Mouse (Mus musculus) heart, embryonic 16.5 days (tissue): ENCODE data around the gene Ubxn6. TPM values are rescaled to one million over a fixed set of nuclear protein-coding genes. Genes with fewer than 3 reads are reported as not detected.

Source experiments
- ATAC-seq: fragments of 200-750 bp; cut with Nextera tagmentation; replicated peaks from 2 replicates; pipeline ENCODE4 v1.8.0; 2017; ENCODE audit warnings: moderate number of reproducible peaks; ENCODE audit not compliant: insufficient read depth, low FRiP score; ENCODE audit errors: extremely low read depth
- H3K27ac ChIP-seq: fragments of 300-500 bp; sonication (generic); 2 replicates; pipeline ENCODE4 v1.5.1; 2014; ENCODE audit warnings: mild to moderate bottlenecking, low read length, control low read depth, moderate library complexity
- H3K27me3 ChIP-seq: fragments of 300-500 bp; sonication (generic); 2 replicates; pipeline ENCODE4 v1.6.1; 2014; ENCODE audit warnings: low read length, mixed read lengths; ENCODE audit not compliant: control insufficient read depth, insufficient read depth
- H3K36me3 ChIP-seq: fragments of 300-500 bp; sonication (generic); 2 replicates; pipeline ENCODE4 v1.6.1; 2014; ENCODE audit not compliant: control insufficient read depth, insufficient read depth
- H3K4me1 ChIP-seq: fragments of 300-500 bp; sonication (generic); 2 replicates; pipeline ENCODE4 v1.6.1; 2014; ENCODE audit warnings: low read length, mixed read lengths; ENCODE audit not compliant: control insufficient read depth, insufficient read depth
- H3K4me2 ChIP-seq: fragments of 300-500 bp; sonication (generic); 2 replicates; pipeline ENCODE4 v1.6.1; 2014; ENCODE audit warnings: low read depth, mild to moderate bottlenecking, control low read depth, low read length
- H3K4me3 ChIP-seq: fragments of 300-500 bp; sonication (generic); 2 replicates; pipeline ENCODE4 v1.5.1; 2014; ENCODE audit warnings: mild to moderate bottlenecking, control low read depth, low read length
- H3K9ac ChIP-seq: fragments of 300-500 bp; sonication (generic); 2 replicates; pipeline ENCODE4 v1.6.1; 2014; ENCODE audit warnings: low read length, control low read depth
- H3K9me3 ChIP-seq: fragments of 300-500 bp; sonication (generic); replicated peaks from 2 replicates; pipeline ENCODE4 v1.6.1; 2016; ENCODE audit warnings: low read length; ENCODE audit not compliant: control insufficient read depth
- WGBS: fragments of 180-500 bp; shearing (Covaris S2); extraction: QIAGEN DNeasy Blood & Tissue Kit; methylation state at CpG from one replicate; pipeline ENCODE4 v1.1.7; 2014; 5-methylcytosine and 5-hydroxymethylcytosine counted together
- polyA plus RNA-seq: library from polyadenylated mRNA; unstranded; fragments of >200 nt; fragmentation: Nextera tagmentation; extraction: Ambion mirVana; gene quantifications from 2 replicates; pipeline ENCODE4 v1.2.1, GENCODE M21; 2015

Gene Ubxn6
- 44.9 and 46.2 TPM in 2 replicates for polyA plus RNA-seq

GRCm38 (mm10) chr17:56074827-56075208 lies at the start of gene Ubxn6:
Gene Ubxn6, minus strand, starts transcription at chr17:56075028.
- H3K4me1 ChIP-seq: peaks cover 13% of the 10 kb centered on the region
- no peaks in the 10 kb centered on the region for H3K9me3 ChIP-seq
- peak within 1 kb of the TSS; percentile 91 for H3K4me3 ChIP-seq
- peak within 1 kb of the TSS; percentile 79 for H3K4me2 ChIP-seq
- H3K9ac ChIP-seq: peak within 1 kb of the TSS; percentile 93
- H3K27ac ChIP-seq: peak within 1 kb of the TSS; percentile 98
- under 1% methylated on average over 35 of the region's 35 CpGs for WGBS
- peak; percentile 38 for ATAC-seq
- H3K36me3 ChIP-seq: peaks cover 30% of the 10 kb centered on the region
- H3K27me3 ChIP-seq: no peaks in the 10 kb centered on the region

GRCm38 (mm10) chr17:56123681-56124340 lies 49.0 kb upstream of the Ubxn6 start:
- peak overlapping the region; percentile 57 for H3K4me3 ChIP-seq
- peaks cover 40% of the 10 kb centered on the region for H3K27me3 ChIP-seq
- H3K4me2 ChIP-seq: peak overlapping the region; percentile 86
- H3K27ac ChIP-seq: no peak overlapping the region
- peaks cover 12% of the 10 kb centered on the region for H3K4me1 ChIP-seq
- WGBS: 37% methylated on average over 59 of the region's 59 CpGs
- H3K9ac ChIP-seq: peak overlapping the region; percentile 75
- peaks cover 4% of the 10 kb centered on the region; the same call in 1 of the 2 replicates for H3K36me3 ChIP-seq
- peaks cover 12% of the 10 kb centered on the region for H3K9me3 ChIP-seq
- ATAC-seq: no peak

GRCm38 (mm10) chr17:56123161-56123560 lies 48.3 kb upstream of the Ubxn6 start:
- Histone ChIP-seq H3K36me3 (peaks cover 4% of the 10 kb centered on the region; the same call in 1 of the 2 replicates), H3K9ac (no peak overlapping the region), H3K27me3 (peaks cover 42% of the 10 kb centered on the region), H3K27ac (no peak overlapping the region), H3K4me3 (no peak overlapping the region), H3K4me2 (no peak overlapping the region), H3K9me3 (peaks cover 12% of the 10 kb centered on the region), H3K4me1 (peaks cover 12% of the 10 kb centered on the region)
- 85% methylated on average over 12 of the region's 12 CpGs for WGBS
- no peak for ATAC-seq

- WGBS: 64% methylated on average over 2 of the region's 2 CpGs
- H3K4me2 ChIP-seq: no peak within 1 kb of the TSS; the same call in 1 of the 2 replicates
Observed at GRCm38 (mm10) chr17:56121826-56122225, 47.0 kb upstream of the Ubxn6 start, which contains the start of gene Lrg1. Gene Lrg1, minus strand, starts transcription at chr17:56122001.

GRCm38 (mm10) chr17:56119981-56120880 lies 45.4 kb upstream of the Ubxn6 start:
- H3K9ac ChIP-seq: peak overlapping the region; percentile 63
- 4% methylated on average over 66 of the region's 66 CpGs for WGBS
- peak; percentile 20 for ATAC-seq
- H3K9me3 ChIP-seq: peaks cover 12% of the 10 kb centered on the region
- H3K36me3 ChIP-seq: peaks cover 4% of the 10 kb centered on the region; the same call in 1 of the 2 replicates
- H3K4me3 ChIP-seq: peak overlapping the region; percentile 38
- peaks cover 41% of the 10 kb centered on the region for H3K27me3 ChIP-seq
- peak overlapping the region; percentile 61 for H3K4me2 ChIP-seq
- H3K4me1 ChIP-seq: peaks cover 17% of the 10 kb centered on the region
- peak overlapping the region; percentile 23; the same call in 1 of the 2 replicates for H3K27ac ChIP-seq

More at GRCm38 (mm10) chr17:56121826-56122225, 47.0 kb upstream of the Ubxn6 start, which contains the start of gene Lrg1:
- H3K4me3 ChIP-seq: no peak within 1 kb of the TSS
- H3K27ac ChIP-seq: no peak within 1 kb of the TSS
- ATAC-seq: no peak
- no peak within 1 kb of the TSS for H3K9ac ChIP-seq
- peaks cover 4% of the 10 kb centered on the region; the same call in 1 of the 2 replicates for H3K36me3 ChIP-seq
- peaks cover 17% of the 10 kb centered on the region for H3K4me1 ChIP-seq
- peaks cover 42% of the 10 kb centered on the region for H3K27me3 ChIP-seq
- H3K9me3 ChIP-seq: peaks cover 12% of the 10 kb centered on the region

GRCm38 (mm10) chr17:56119431-56119830 lies 44.6 kb upstream of the Ubxn6 start:
- WGBS: 35% methylated on average over 12 of the region's 12 CpGs
- ATAC-seq: no peak; the same call in 1 of the 2 replicates
- Histone ChIP-seq H3K9ac (peak overlapping the region; percentile 63), H3K4me1 (peaks cover 14% of the 10 kb centered on the region), H3K27me3 (peaks cover 39% of the 10 kb centered on the region), H3K9me3 (peaks cover 12% of the 10 kb centered on the region), H3K4me2 (peak overlapping the region; percentile 61), H3K4me3 (peak overlapping the region; percentile 38), H3K36me3 (peaks cover 4% of the 10 kb centered on the region; the same call in 1 of the 2 replicates), H3K27ac (no peak overlapping the region; the same call in 1 of the 2 replicates)

- no peaks in the 10 kb centered on the region for H3K36me3 ChIP-seq
- H3K9ac ChIP-seq: peak within 1 kb of the TSS; percentile 38
- peak within 1 kb of the TSS; percentile 47 for H3K4me3 ChIP-seq
- peak within 1 kb of the TSS; percentile 66 for H3K4me2 ChIP-seq
- ATAC-seq: peak; percentile 42; the same call in 1 of the 2 replicates
- H3K27me3 ChIP-seq: peaks cover 25% of the 10 kb centered on the region
- no peak within 1 kb of the TSS for H3K27ac ChIP-seq
- H3K9me3 ChIP-seq: peaks cover 3% of the 10 kb centered on the region
- H3K4me1 ChIP-seq: peaks cover 14% of the 10 kb centered on the region
- WGBS: 1% methylated on average over 27 of the region's 27 CpGs
Observed at GRCm38 (mm10) chr17:56117251-56117710, 42.5 kb upstream of the Ubxn6 start, which contains the start of gene Plin5. Gene Plin5, minus strand, starts transcription at chr17:56117596.

GRCm38 (mm10) chr17:56116193-56116592 lies 41.4 kb upstream of the Ubxn6 start:
- Histone ChIP-seq H3K27ac (no peak overlapping the region), H3K4me1 (peaks cover 14% of the 10 kb centered on the region), H3K9ac (no peak overlapping the region), H3K4me2 (no peak overlapping the region), H3K27me3 (peaks cover 15% of the 10 kb centered on the region), H3K9me3 (no peaks in the 10 kb centered on the region), H3K36me3 (no peaks in the 10 kb centered on the region), H3K4me3 (no peak overlapping the region)
- no peak for ATAC-seq
- WGBS: 77% methylated on average over 10 of the region's 10 CpGs
